Mouse (Mus musculus) hindlimb bud, embryonic 11.5 days (tissue): ENCODE measurements at regions not wholly inside any gene's neighbourhood (a gene's known extent, or its start where the extent isn't known, plus 50 kb on each side); places are given as distances from the start of the nearest gene placed in this dataset.

Source experiments
- DNase-seq: peaks from one replicate; pipeline ENCODE4 v3.0.0-alpha.2; 2012; ENCODE audit warnings: low read depth, low spot score; ENCODE audit errors: extremely low spot score

DNA sequence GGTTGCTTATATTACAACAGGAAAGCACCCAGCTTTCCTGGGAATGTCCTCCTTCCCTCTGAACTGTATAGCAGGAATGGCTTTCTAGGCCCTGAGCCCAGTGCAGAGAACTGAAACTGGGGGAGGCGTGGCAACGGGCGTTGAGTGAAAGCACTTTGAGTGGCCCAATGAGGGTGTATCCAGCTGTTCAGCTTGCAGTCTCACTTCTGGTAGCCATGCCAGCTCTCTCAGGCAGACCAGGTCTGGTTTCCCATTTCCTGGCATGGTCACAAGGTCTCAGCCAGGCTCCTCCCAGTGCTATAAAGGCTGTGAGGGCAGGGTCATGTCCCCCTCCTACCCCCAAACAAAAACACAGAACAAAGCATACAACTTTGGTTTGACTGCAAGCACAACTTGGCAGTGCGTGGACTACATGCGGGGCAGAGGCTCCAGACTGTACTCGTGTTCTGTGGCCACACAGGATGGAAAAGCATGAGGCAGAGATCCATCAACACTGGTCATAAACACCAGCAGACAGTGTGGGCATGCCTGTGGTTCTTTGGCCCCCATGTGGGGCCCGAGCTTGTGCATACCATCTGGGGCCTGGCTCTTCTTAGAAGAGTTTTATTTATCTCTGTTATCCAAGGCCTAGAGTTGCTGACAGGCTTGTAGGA, 69.1 kb upstream of the Thpo start:
- DNase-seq: no peak

DNA sequence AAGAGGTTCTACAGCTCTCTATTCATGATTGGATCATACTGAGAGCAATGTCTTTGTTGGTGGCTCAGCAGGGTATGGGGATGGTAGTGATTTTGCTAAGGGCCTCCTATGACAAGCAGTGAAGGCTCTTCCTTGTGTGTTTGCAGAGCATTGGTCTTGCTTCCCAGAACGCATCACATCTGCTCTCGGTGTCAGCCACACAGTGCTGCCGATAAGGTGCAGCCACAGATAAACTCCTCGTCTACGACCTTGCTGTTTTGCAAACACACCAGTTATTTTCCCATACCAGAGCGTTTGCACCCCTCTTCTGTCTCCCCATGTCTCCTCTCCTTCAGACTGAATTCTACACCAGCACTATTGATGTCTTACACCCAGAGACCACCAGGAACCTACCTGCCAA, 68.4 kb upstream of the Thpo start:
- no peak for DNase-seq

DNA sequence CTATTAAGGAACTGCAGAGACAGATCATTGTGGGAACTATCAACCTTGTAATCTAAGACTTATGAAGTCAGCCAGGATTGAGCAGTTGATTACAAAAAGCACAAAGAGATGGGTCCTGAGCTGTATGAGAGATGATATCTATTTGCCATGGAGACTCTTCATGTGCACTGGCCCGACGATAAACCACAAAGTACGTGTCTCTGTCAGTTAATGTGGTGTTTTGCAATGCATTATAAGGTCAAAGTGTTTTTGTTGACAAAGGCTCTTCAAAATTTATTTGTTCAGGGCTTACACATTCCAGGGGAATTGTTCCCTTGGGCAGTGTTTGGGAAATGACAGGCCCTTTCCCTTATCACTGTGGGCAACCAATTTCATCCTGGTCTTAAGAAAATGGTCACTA, 65.7 kb upstream of the Thpo start:
- DNase-seq: no peak

DNA sequence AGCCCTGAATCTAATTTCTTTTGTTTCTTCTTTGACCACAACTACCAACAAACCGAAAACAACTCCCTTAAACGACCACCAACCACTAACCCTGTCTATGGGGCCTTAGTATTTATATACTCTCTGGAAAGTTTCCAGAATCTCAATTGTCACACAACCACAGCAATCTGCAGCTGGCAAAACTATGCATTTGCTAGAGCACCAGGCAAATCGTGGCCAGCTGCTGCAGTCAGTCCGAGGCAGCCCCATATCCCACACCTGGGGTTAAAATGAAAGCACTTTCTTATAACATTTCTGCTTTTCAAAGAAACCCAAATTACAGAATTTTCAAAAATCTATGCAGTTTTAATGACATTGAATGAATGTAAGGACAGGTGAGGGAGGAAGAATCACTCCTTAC, 63.8 kb upstream of the Thpo start:
- DNase-seq: no peak

DNA sequence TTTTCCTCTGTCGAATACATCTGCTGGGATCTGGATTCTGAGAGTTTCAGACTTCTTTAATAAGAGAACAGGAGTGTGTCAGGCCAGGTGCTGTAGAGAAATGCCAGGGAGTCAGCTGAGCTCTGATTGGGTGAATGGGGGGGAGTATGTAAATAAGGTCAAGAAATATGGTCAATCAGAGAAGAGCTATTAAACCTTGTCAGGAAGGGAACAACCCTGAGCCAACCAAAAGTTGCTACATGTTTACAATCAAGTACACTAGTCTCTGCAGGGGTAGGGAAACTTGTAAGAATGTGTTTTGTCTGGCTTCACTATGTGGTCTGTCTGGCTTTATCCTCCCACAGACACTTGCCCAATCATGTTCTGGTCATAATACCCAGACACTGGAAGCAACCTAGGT, 60.4 kb upstream of the Thpo start:
- no peak for DNase-seq
